Mouse (Mus musculus) kidney, adult 2 months (tissue): ENCODE data around the gene Ptpdc1. TPM values are rescaled to one million over a fixed set of nuclear protein-coding genes. Genes with fewer than 3 reads are reported as not detected.

Experiments
- DNase-seq: peaks from one replicate; pipeline ENCODE4 v3.0.0; 2021
- H3K27ac ChIP-seq: fragments of 200-500 bp; 2 replicates; pipeline ENCODE4 v1.5.1; 2012; ENCODE audit warnings: low read depth, low read length, control low read depth, inconsistent platforms; ENCODE audit not compliant: insufficient read depth
- H3K27me3 ChIP-seq: fragments of 200-500 bp; replicated peaks from 2 replicates; pipeline ENCODE4 v1.6.1; 2012; ENCODE audit warnings: mild to moderate bottlenecking, moderate library complexity, low read length, inconsistent platforms; ENCODE audit not compliant: control insufficient read depth, insufficient read depth
- H3K36me3 ChIP-seq: fragments of 200-500 bp; 2 replicates; pipeline ENCODE4 v1.6.1; 2012; ENCODE audit warnings: mild to moderate bottlenecking, moderate library complexity, low read length, inconsistent platforms; ENCODE audit not compliant: control insufficient read depth, insufficient read depth
- H3K4me1 ChIP-seq: fragments of 200-500 bp; 2 replicates; pipeline ENCODE4 v1.6.1; 2011; ENCODE audit warnings: low read length; ENCODE audit not compliant: control insufficient read depth, insufficient read depth
- H3K4me3 ChIP-seq: fragments of 200-500 bp; 2 replicates; pipeline ENCODE4 v1.5.1; 2011; ENCODE audit warnings: mild to moderate bottlenecking, low read depth, low read length, control low read depth; ENCODE audit not compliant: insufficient read depth
- CTCF ChIP-seq: fragments of 200-500 bp; conservative IDR thresholded peaks from 2 replicates; pipeline ENCODE4 v1.5.1; 2011; ENCODE audit warnings: low read depth, mild to moderate bottlenecking, control low read depth, low read length, moderate library complexity, mixed read lengths; ENCODE audit not compliant: insufficient read depth, insufficient read length
- POLR2A ChIP-seq: fragments of 200-500 bp; IDR thresholded peaks from one replicate; pipeline ENCODE4 v1.6.1; 2011; ENCODE audit warnings: low read depth, low read length, control low read depth
- WGBS: fragments of 180-500 bp; shearing (Covaris S2); methylation state at CpG from one replicate; pipeline ENCODE4 v1.1.7; 2018; 5-methylcytosine and 5-hydroxymethylcytosine counted together
- polyA plus RNA-seq: library from polyadenylated mRNA; depleted of rRNA; stranded (reverse); fragments of >200 nt; gene quantifications from 2 replicates; pipeline ENCODE4 v1.2.3, GENCODE M21; 2012

Ptpdc1 gene
- polyA plus RNA-seq, 1 experiment = 8.5 TPM

DNA sequence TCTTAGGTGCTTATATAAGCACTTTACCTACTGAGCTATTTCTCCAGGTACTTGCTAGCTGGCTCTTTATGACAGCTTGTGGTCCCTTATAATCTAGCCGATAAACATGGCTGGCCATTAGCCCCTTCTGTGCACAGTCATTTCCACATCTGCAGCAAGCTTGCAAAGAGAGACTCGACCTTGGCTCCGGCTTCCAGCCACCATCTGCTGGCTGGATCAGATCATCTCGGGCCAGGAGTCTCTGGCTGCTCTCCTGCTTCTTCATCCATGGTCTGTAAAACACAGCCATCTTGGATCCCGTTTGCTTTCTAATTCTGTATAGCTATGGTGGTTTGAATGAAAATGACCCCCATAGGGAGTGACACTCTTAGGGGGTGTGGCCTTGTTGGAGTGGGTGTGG, 63.1 kb downstream of the Ptpdc1 start:
- no peak overlapping the region for H3K4me3 ChIP-seq
- H3K4me1 ChIP-seq = peaks cover 5% of the 10 kb centered on the region; the same call in 1 of the 2 replicates
- no peaks in the 10 kb centered on the region for H3K36me3 ChIP-seq
- TF ChIP-seq POLR2A (no peak), CTCF (no peak)
- H3K27ac ChIP-seq = no peak overlapping the region
- 70% methylated on average over 5 of the region's 5 CpGs for WGBS
- DNase-seq = no peak
- no peaks in the 10 kb centered on the region for H3K27me3 ChIP-seq

DNA sequence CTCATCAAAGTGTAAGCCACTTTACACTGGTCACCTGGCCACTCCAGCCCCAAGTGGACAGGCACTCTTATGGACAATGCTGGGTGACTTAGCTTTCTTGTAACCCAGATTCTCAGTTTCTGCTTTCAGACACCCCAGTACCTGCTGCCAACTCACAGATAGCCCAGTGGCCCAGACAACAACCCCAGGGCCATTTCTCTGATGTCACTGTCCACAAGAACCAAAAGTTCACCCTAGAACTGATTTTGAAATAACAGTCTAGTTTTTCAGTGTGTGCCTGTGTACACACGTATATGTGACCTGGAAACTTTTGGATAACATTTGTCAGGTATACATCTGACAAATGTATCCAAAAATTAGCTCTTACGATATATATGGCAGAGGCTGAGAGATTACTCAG, 64.0 kb downstream of the Ptpdc1 start:
- TF ChIP-seq CTCF = no peak
- no peak for TF ChIP-seq POLR2A
- WGBS = 95% methylated on average over 2 of the region's 2 CpGs
- no peak overlapping the region for H3K27ac ChIP-seq

GRCm38 (mm10) chr13:48555976-48556375, 69.5 kb downstream of the Ptpdc1 start:
- WGBS = 56% methylated on average over 1 of the region's 1 CpGs
- Histone ChIP-seq H3K4me3 (no peak overlapping the region), H3K27ac (no peak overlapping the region), H3K27me3 (no peaks in the 10 kb centered on the region), H3K36me3 (no peaks in the 10 kb centered on the region), H3K4me1 (peaks cover 3% of the 10 kb centered on the region)
- DNase-seq = no peak
- TF ChIP-seq CTCF (no peak), POLR2A (no peak)

More for the DNA sequence above, 64.0 kb downstream of the Ptpdc1 start:
- H3K4me1 ChIP-seq = peaks cover 5% of the 10 kb centered on the region; the same call in 1 of the 2 replicates
- H3K36me3 ChIP-seq = no peaks in the 10 kb centered on the region
- H3K4me3 ChIP-seq = no peak overlapping the region
- H3K27me3 ChIP-seq = no peaks in the 10 kb centered on the region
- DNase-seq = no peak

GRCm38 (mm10) chr13:48554552-48554951, 70.9 kb downstream of the Ptpdc1 start:
- DNase-seq = no peak
- 97% methylated on average over 1 of the region's 1 CpGs for WGBS
- TF ChIP-seq POLR2A (no peak), CTCF (no peak)
- H3K27ac ChIP-seq = no peak overlapping the region
- H3K27me3 ChIP-seq = no peaks in the 10 kb centered on the region
- H3K36me3 ChIP-seq = no peaks in the 10 kb centered on the region
- peaks cover 3% of the 10 kb centered on the region for H3K4me1 ChIP-seq
- H3K4me3 ChIP-seq = no peak overlapping the region

- no peak for DNase-seq
- Histone ChIP-seq H3K27me3 (no peaks in the 10 kb centered on the region), H3K36me3 (no peaks in the 10 kb centered on the region), H3K4me3 (no peak overlapping the region), H3K4me1 (peaks cover 3% of the 10 kb centered on the region), H3K27ac (no peak overlapping the region)
- WGBS = 60% methylated on average over 5 of the region's 5 CpGs
- TF ChIP-seq CTCF (no peak), POLR2A (no peak)
Observed at GRCm38 (mm10) chr13:48553511-48553910, 72.0 kb downstream of the Ptpdc1 start.

DNA sequence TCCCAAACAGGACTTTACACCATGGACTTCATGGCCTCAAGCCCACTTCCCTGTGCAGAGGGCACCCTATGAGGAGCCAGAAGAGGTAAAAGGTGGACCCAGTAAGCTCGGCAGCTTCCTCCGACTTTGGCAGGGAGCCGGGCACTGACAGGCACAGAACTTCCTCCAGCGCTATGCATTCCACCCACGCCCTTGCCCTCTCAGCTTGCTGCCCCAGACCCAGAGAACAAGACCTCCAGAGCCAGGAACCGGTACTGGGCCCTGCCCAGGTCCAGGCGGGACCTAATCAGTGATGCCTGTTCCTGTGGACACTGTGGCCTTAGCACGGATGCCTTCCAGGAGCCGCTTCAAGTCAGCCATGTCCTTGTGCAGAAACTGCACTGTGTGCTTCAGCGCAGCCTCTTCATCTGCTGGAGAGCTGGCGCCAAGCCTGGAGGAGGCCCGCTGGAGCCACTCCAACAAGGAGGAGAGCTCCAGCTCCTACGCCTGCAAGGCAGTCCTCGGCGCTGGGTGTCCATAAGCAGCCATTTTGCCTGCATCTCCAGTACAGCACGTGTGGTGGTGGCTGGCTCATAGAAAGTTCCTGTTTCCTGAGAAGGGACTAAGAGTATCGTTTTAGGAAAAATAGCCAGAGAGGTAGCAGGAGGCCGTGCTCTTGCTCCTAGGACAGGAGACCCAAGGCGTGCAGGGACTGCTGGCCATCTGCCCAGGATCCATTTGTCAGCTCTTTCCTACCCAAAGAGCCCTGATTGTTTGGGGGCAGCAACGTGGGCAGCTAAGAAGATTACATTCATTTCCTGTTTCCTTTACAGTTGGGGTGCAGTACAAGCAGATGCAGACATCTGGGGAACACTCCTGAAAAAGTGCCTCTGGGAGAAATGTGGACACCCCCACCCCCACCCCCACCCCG, 73.0 kb downstream of the Ptpdc1 start:
- TF ChIP-seq CTCF = no peak
- TF ChIP-seq POLR2A = no peak
- 16% methylated on average over 21 of the region's 21 CpGs for WGBS
- Histone ChIP-seq H3K27ac (peak overlapping the region; percentile 84), H3K27me3 (no peaks in the 10 kb centered on the region), H3K4me3 (peak overlapping the region; percentile 31), H3K36me3 (no peaks in the 10 kb centered on the region), H3K4me1 (peaks cover 3% of the 10 kb centered on the region)
- DNase-seq = peak; percentile 96

DNA sequence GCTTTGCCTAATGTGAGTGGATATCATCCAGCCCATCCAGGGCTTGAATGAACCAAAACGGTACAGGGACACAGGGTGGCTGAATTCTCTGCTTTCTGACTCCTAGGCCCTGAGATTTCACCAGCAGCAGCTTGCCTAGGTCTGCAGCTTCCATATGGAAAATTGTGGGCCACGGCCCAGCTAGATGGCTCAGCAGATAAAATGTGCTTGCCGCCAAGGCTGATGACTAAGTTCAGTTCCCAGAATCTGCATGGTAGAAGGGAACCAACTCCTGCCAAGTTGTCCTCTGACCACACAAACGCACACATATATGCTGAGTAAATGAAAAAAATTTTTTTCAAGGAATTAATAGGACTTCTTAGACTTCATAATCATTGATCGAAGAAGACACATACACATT, 77.2 kb downstream of the Ptpdc1 start:
- H3K4me1 ChIP-seq = peaks cover 5% of the 10 kb centered on the region
- WGBS = 92% methylated on average over 5 of the region's 5 CpGs
- H3K27me3 ChIP-seq = no peaks in the 10 kb centered on the region
- H3K27ac ChIP-seq = no peak overlapping the region
- H3K36me3 ChIP-seq = no peaks in the 10 kb centered on the region
- no peak for DNase-seq
- TF ChIP-seq CTCF (no peak), POLR2A (no peak)
- no peak overlapping the region for H3K4me3 ChIP-seq
